Mouse (Mus musculus) small intestine, adult 2 months (tissue): ENCODE data around the gene Mob4.

Source experiments
- CTCF ChIP-seq: fragments of 200-500 bp; IDR thresholded peaks from 2 replicates; pipeline ENCODE4 v1.5.1; 2012; ENCODE audit warnings: low read depth, mild to moderate bottlenecking, control low read depth, inconsistent platforms, low read length, moderate library complexity, mixed read lengths; ENCODE audit not compliant: insufficient replicate concordance, insufficient read length; ENCODE audit errors: extremely low read depth
- POLR2A ChIP-seq: fragments of 200-500 bp; IDR thresholded peaks from 2 replicates; pipeline ENCODE4 v1.6.1; 2012; ENCODE audit warnings: low read depth, mild to moderate bottlenecking, control low read depth, inconsistent platforms, low read length, moderate library complexity

DNA sequence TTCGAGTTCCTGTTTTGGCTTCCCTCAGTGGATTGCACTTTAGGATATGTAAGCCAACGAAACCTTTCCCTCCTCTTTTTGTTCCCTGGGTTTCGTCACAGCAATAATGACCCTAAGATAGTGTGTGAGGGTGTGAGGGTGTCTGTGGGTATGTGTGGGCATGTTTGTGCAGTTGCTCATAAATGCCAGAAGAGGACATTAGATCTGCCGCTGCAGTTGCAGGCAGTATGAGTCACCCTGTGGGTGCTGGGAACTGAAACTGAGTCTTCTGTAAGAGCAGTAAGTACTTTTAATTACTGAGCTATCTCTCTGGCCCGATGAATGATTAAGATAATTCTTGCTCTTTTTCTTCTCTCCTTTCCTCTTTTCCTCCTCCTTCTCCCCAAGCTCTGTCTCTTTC, 8.0 kb upstream of the Mob4 start:
- TF ChIP-seq POLR2A (no peak), CTCF (no peak)
